In genomic region chr8:78941558-78941957, GRCm38 (mm10) we compare ENCODE assay signal across 15 mouse cellular contexts.
DNase-seq lines count a peak whose midpoint lies in the region.
"Had no signal": no experiment of that assay in that cellular context is flagged by ENCODE, and none has a peak within 500 bp of the region (broad histone marks: within the 10 kb centered on the region; RNA-seq: fewer than 3 reads in every experiment).

No protein-coding gene starts in this region.

- intact Hi-C loops in left cerebral cortex, postnatal 4 days (cut with DNase I): no loop called here
- intact Hi-C loops in left cerebral cortex, postnatal 36 days (cut with DNase I): loop anchor here (5.0 kb wide), 1 partner anchor 86 kb away; the partner anchor contains the start of gene Zfp827

- DNase-seq in frontal cortex, adult 2 months (ENCODE audit: extremely low spot score in 1 of 2, low spot score in 1 of 2): peak; percentile 45 to 62
- DNase-seq in frontal cortex, postnatal 10 days (ENCODE audit: low spot score in 2 of 2): no peak
- peak; percentile 24 for DNase-seq in left cerebral cortex, adult 11 months (ENCODE audit: low spot score)
- DNase-seq in left cerebral cortex, postnatal 4 days: no peak
- DNase-seq in brain, adult 2 months (ENCODE audit: low read depth, low spot score): peak; percentile 73
- peak; percentile 15 to 33 for DNase-seq in left cerebral cortex, postnatal 36 days (ENCODE audit: low spot score in 2 of 2)
- DNase-seq in thymus, postnatal 14 days: no peak
- DNase-seq: adrenal gland, postnatal 14 days; cerebellum, adult 18-20 months; cerebellum, adult 9-11 months; cerebellum, postnatal 36 days; forebrain, postnatal 0 days; gastrocnemius, postnatal 36 days; heart, adult 18-20 months; heart, postnatal 10 days had no signal

Comparison
In these comparisons a context has a peak if more than half of its experiments do, and no peak if none do; other contexts are left out.
1. DNase-seq: peak in frontal cortex, adult 2 months (2 of 2), left cerebral cortex, adult 11 months (single experiment), brain, adult 2 months (single experiment) and left cerebral cortex, postnatal 36 days (2 of 2); none in frontal cortex, postnatal 10 days (0 of 2), left cerebral cortex, postnatal 4 days (single experiment) and thymus, postnatal 14 days (single experiment).